In the genomic region with DNA sequence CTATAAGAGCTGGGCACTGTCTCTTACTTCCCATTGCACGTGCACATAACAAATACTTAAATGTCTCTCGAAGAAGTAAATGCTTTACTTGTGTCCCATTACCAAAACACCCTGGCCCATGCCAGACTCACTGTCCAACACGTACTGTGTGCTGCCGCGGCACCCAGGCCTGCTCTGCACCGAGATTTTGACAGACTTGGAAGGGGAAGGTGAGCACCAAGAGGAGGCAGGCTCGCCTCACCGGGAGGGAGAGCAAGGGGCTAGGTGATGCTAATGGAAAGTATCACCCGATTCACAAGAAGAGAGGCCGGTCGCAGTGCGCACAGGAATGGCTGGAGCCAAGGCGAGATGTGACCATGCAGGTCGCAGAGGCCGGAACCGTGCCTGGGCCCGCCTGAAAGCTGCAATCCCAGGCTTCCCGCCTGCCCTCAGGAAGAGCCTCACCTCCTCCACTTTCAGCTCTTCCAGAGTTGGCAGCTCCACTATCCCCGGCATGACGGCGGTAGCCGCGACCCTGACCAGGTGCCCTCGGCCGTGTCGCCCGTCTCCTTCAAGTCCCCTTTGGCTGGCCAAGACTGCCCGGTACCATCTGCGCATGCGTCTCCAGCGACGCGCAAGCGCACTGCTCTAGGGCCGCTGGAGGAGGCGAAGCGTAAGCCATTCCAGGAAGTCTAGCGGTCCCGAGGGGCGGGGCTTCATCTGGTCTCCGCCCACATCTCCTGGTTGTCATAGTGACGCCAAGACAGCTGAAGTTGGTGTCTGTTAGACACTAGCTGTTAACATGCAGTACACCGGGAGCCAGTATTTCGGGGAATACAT, we compare ENCODE assay signal across 8 mouse cellular contexts. TPM values are rescaled to one million over a fixed set of nuclear protein-coding genes. Genes with fewer than 3 reads are reported as not detected.
DNase-seq lines count a peak whose midpoint lies in the region; ATAC-seq lines count a peak whose summit lies in the region.

Gene Ndufa8 (minus strand): TSS at position 659 of the 819 bp plus-strand sequence.
Gene Morn5 (plus strand): TSS at position 711 of the 819 bp plus-strand sequence.

- peak; percentile 91 for ATAC-seq in inflammation-experienced regulatory T-cells, adult 6 months
- peak; percentile 93 for ATAC-seq in megakaryocyte-erythroid progenitor cell, adult 5-6 weeks (replicated peaks; ENCODE audit: low FRiP score, low TSS enrichment, poor library complexity, severe bottlenecking)

- DNase-seq in adrenal gland, adult (ENCODE audit: inconsistent age in 2 of 2, low spot score in 1 of 2), result peak; percentile 99 to 100
- DNase-seq in embryo, embryonic 10.5 days (ENCODE audit: low spot score), result peak; percentile 99
- DNase-seq in gastrocnemius, postnatal 14 days, result peak; percentile 97
- DNase-seq in left cerebral cortex, postnatal 10 days (ENCODE audit: extremely low spot score in 1 of 2, low spot score in 2 of 2), result peak; percentile 96 to 98
- DNase-seq in right cerebral cortex, postnatal 25 days, result peak; percentile 97
- peak; percentile 97 for DNase-seq in urinary bladder, postnatal 4 days (ENCODE audit: low spot score in 2 of 2)

- intact Hi-C loops in gastrocnemius, postnatal 14 days (cut with DNase I; ENCODE audit: low total_unique reads), result no loop called here
- intact Hi-C loops in left cerebral cortex, postnatal 10 days (cut with DNase I), result no loop called here

RNA-seq across cellular contexts. Expression of gene Ndufa8, which starts in this region (rescaled TPM):
- 100 to 1,000 TPM; 328 to 375 TPM for total RNA-seq in gastrocnemius, postnatal 14 days (2021)
- 100 to 1,000 TPM; 164 to 233 (median 170) TPM for polyA plus RNA-seq in inflammation-experienced regulatory T-cells, adult 6 months (2017; shearing (Covaris generic))
- total RNA-seq in left cerebral cortex, postnatal 10 days (2021), result 100 to 1,000 TPM; 167 to 177 TPM
- 121 and 160 TPM in 2 replicates for total RNA-seq in megakaryocyte-erythroid progenitor cell, adult 5-6 weeks (2014; fragmentation: Nextera tagmentation)
- total RNA-seq in megakaryocyte-erythroid progenitor cell, adult 5-6 weeks (2017), result 52.5 and 58.2 TPM in 2 replicates

RNA-seq across cellular contexts. Expression of gene Morn5, which starts in this region (rescaled TPM):
- total RNA-seq in gastrocnemius, postnatal 14 days (2021), result not detected
- polyA plus RNA-seq in inflammation-experienced regulatory T-cells, adult 6 months (2017; shearing (Covaris generic)), result not detected
- total RNA-seq in left cerebral cortex, postnatal 10 days (2021), result 1 to 10 TPM; 1.0 to 1.6 TPM
- total RNA-seq in megakaryocyte-erythroid progenitor cell, adult 5-6 weeks (2014; fragmentation: Nextera tagmentation), result not detected in 2 replicates
- total RNA-seq in megakaryocyte-erythroid progenitor cell, adult 5-6 weeks (2017), result not detected in 2 replicates

Comparison
In these comparisons a context has a peak if more than half of its experiments do, and no peak if none do; other contexts are left out.
1. Peak in every context shown above with its lines: DNase-seq and ATAC-seq.